Mouse (Mus musculus) lung, adult 2 months (tissue): ENCODE measurements around the gene Hk2. TPM values are rescaled to one million over a fixed set of nuclear protein-coding genes. Genes with fewer than 3 reads are reported as not detected.

Experiments used
- DNase-seq: peaks from one replicate; pipeline ENCODE4 v3.0.0; 2022
- H3K4me1 ChIP-seq: fragments of 200-500 bp; 2 replicates; pipeline ENCODE4 v1.6.1; 2011; ENCODE audit warnings: low read length; ENCODE audit not compliant: control insufficient read depth, insufficient read depth
- H3K4me3 ChIP-seq: fragments of 200-500 bp; replicated peaks from 2 replicates; pipeline ENCODE3; 2011; ENCODE audit warnings: low read depth, mild to moderate bottlenecking, control low read depth, low read length; ENCODE audit errors: extremely low read depth
- CTCF ChIP-seq: fragments of 200-500 bp; IDR thresholded peaks from 2 replicates; pipeline ENCODE4 v1.5.1; 2011; ENCODE audit warnings: mild to moderate bottlenecking, low read length, control low read depth; ENCODE audit not compliant: insufficient read depth
- POLR2A ChIP-seq: fragments of 200-500 bp; IDR thresholded peaks from 2 replicates; pipeline ENCODE4 v1.6.1; 2011; ENCODE audit warnings: low read depth, mild to moderate bottlenecking, control low read depth, low read length, borderline replicate concordance; ENCODE audit errors: extremely low read depth
- WGBS: fragments of 180-500 bp; shearing (Covaris S2); methylation state at CpG from one replicate; pipeline ENCODE4 v1.1.7; 2018; 5-methylcytosine and 5-hydroxymethylcytosine counted together
- polyA plus RNA-seq: library from polyadenylated mRNA; depleted of rRNA; stranded (reverse); fragments of >200 nt; gene quantifications from 2 replicates; pipeline ENCODE4 v1.2.3, GENCODE M21; 2012

The Hk2 gene
- polyA plus RNA-seq, 1 experiment: 15.1 TPM

GRCm38 (mm10) chr6:82736626-82737600 is 37.3 kb downstream of the Hk2 start:
- DNase-seq: no peak
- peaks cover 3% of the 10 kb centered on the region; the same call in 1 of the 2 replicates for H3K4me1 ChIP-seq
- TF ChIP-seq POLR2A (no peak), CTCF (no peak)
- WGBS: 88% methylated on average over 25 of the region's 25 CpGs
- H3K4me3 ChIP-seq: no peak overlapping the region

- no peak for DNase-seq
- 69% methylated on average over 7 of the region's 7 CpGs for WGBS
- H3K4me1 ChIP-seq: peaks cover 1% of the 10 kb centered on the region; the same call in 1 of the 2 replicates
- no peak overlapping the region for H3K4me3 ChIP-seq
- TF ChIP-seq CTCF (peak; percentile 45), POLR2A (no peak)
Measured at GRCm38 (mm10) chr6:82735347-82735746, 38.9 kb downstream of the Hk2 start.

GRCm38 (mm10) chr6:82728635-82729034 is 45.6 kb downstream of the Hk2 start:
- no peak for TF ChIP-seq POLR2A
- TF ChIP-seq CTCF: no peak
- no peaks in the 10 kb centered on the region for H3K4me1 ChIP-seq
- no peak overlapping the region for H3K4me3 ChIP-seq
- DNase-seq: no peak
- 88% methylated on average over 21 of the region's 21 CpGs for WGBS

- Histone ChIP-seq H3K4me3 (no peak overlapping the region), H3K4me1 (no peaks in the 10 kb centered on the region)
- no peak for DNase-seq
- no peak for TF ChIP-seq POLR2A
- no peak for TF ChIP-seq CTCF
- WGBS: 83% methylated on average over 13 of the region's 13 CpGs
Measured at GRCm38 (mm10) chr6:82727206-82727605, 47.0 kb downstream of the Hk2 start.

- H3K4me3 ChIP-seq: no peak overlapping the region
- peak; percentile 45 for DNase-seq
- WGBS: 51% methylated on average over 5 of the region's 5 CpGs
- H3K4me1 ChIP-seq: no peaks in the 10 kb centered on the region
- TF ChIP-seq CTCF (no peak), POLR2A (no peak)
Measured at GRCm38 (mm10) chr6:82723321-82723720, 50.9 kb downstream of the Hk2 start.

GRCm38 (mm10) chr6:82716126-82716525 is 58.1 kb downstream of the Hk2 start:
- 58% methylated on average over 4 of the region's 4 CpGs for WGBS
- H3K4me3 ChIP-seq: no peak overlapping the region
- DNase-seq: no peak
- no peaks in the 10 kb centered on the region for H3K4me1 ChIP-seq
- TF ChIP-seq POLR2A: no peak
- TF ChIP-seq CTCF: no peak

- H3K4me1 ChIP-seq: no peaks in the 10 kb centered on the region
- 88% methylated on average over 3 of the region's 3 CpGs for WGBS
- no peak for DNase-seq
- no peak for TF ChIP-seq POLR2A
- TF ChIP-seq CTCF: no peak
- H3K4me3 ChIP-seq: no peak overlapping the region
Measured at GRCm38 (mm10) chr6:82715653-82716052, 58.6 kb downstream of the Hk2 start.

GRCm38 (mm10) chr6:82715253-82715652 is 59.0 kb downstream of the Hk2 start:
- Histone ChIP-seq H3K4me1 (no peaks in the 10 kb centered on the region), H3K4me3 (no peak overlapping the region)
- WGBS: 84% methylated on average over 6 of the region's 6 CpGs
- TF ChIP-seq CTCF (no peak), POLR2A (no peak)
- no peak for DNase-seq

GRCm38 (mm10) chr6:82714841-82715240 is 59.4 kb downstream of the Hk2 start:
- WGBS: 52% methylated on average over 5 of the region's 5 CpGs
- no peak for TF ChIP-seq CTCF
- no peak for TF ChIP-seq POLR2A
- H3K4me1 ChIP-seq: no peaks in the 10 kb centered on the region
- H3K4me3 ChIP-seq: no peak overlapping the region
- DNase-seq: no peak

- no peak overlapping the region for H3K4me3 ChIP-seq
- WGBS: 17% methylated on average over 3 of the region's 3 CpGs
- peak; percentile 70 for DNase-seq
- TF ChIP-seq CTCF (peak; percentile 84), POLR2A (no peak)
- no peaks in the 10 kb centered on the region for H3K4me1 ChIP-seq
Measured at GRCm38 (mm10) chr6:82714243-82714642, 60.0 kb downstream of the Hk2 start.
